Mouse (Mus musculus) monocyte, adult 5-6 weeks (primary cell): ENCODE data around the gene Ctcfl. TPM values are rescaled to one million over a fixed set of nuclear protein-coding genes. Genes with fewer than 3 reads are reported as not detected.

Source experiments
- ATAC-seq: fragments of 153-309, 156-312 bp; replicated peaks from 2 replicates; pipeline ENCODE4 v1.8.0; 2017; ENCODE audit warnings: mild to moderate bottlenecking; ENCODE audit not compliant: low TSS enrichment, insufficient number of reproducible peaks, severe bottlenecking, poor library complexity, low FRiP score
- total RNA-seq: library from RNA; stranded (forward); fragments of 200-1000, 200-491, 200-594 nt; gene quantifications from 3 replicates; pipeline ENCODE4 v1.2.3, GENCODE M21; 2017

The Ctcfl gene
- total RNA-seq, result not detected in 3 replicates

DNA sequence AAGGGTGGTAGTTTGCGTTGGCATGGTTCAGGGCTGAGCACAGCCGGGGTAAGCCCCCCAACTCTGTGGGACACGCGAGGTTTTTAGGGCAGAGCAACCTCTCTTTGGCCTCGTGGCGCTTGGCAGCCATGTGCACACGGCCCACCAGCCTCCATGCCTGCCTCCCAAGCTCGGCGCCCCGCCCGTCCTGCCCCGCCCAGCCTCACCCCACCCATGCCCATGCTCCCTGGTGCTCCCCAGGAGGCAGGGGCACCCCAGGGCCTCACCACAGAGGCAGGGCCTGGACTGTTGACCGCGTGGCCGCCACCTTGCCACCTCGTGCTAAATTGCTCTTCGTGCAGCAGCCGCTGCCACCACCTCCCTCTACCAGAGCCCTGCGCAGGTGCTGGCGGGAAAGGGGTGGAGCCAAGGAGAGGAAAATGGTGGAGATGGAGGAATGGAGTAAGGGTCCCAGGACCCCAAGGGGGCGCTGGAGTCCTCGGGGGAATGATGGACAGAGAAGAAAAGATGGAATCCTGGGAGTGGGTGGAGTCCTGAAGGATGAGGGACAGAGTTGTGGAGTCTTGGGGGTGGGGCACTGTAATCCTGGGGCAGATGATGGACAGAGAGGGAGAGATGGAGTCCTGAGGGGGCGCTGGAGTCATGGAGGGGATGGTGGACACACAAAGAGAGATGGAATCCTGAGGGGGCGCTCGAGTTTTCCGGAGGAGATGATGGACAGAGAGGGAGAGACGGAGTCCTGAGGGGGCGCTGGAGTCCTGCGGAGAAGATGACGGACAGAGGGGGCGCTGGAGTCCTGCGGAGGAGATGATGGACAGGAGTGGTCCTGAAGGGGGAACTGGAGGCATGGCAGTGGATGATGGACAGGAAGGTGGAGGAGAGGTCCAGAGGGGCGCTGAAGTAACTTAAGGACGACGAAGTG is at the start of gene Ctcfl:
TSS of gene Ctcfl (minus strand) at position 503 of the 922 bp plus-strand sequence.
- no peak for ATAC-seq

DNA sequence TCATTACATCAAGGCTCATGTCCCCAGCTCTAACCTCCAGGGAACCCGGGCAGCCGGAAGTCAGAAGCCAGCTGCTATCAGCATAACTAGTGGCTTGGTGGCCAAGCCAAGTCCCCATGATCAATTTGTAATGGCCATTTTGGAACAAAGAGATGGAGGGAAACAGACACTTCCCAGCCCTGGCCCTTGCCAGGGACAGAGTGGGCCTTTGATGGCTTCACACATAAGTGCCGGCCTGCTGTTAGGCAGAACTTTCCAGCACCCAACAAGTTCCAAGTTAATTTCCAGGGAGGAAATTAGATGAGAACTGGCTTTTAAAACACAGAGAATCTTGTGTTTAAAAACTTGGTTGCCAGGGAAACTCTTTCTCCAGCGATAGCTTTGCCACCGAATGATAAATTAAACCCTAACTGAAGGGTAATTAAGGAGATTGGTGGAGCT is 49.1 kb upstream of the Ctcfl start:
- no peak for ATAC-seq

DNA sequence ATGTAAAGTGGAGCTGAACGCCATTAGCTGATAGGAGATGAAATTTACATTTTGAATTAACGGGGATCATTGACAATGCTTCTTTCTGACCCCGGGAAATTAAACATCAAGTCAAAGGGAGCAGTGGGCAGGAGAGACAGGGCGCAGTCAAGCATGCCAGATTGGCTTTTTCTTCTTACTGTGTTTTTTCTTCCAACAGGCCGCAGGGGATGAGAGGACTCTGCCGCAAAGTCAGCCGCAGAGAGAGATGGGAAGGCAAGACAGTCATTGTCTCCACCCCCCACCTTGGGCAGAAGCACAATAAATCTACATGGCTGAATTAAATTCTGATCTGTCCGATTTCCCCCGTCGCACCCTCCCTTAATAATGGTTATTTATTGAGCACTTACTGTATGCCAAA is 46.0 kb upstream of the Ctcfl start:
- ATAC-seq, result no peak

DNA sequence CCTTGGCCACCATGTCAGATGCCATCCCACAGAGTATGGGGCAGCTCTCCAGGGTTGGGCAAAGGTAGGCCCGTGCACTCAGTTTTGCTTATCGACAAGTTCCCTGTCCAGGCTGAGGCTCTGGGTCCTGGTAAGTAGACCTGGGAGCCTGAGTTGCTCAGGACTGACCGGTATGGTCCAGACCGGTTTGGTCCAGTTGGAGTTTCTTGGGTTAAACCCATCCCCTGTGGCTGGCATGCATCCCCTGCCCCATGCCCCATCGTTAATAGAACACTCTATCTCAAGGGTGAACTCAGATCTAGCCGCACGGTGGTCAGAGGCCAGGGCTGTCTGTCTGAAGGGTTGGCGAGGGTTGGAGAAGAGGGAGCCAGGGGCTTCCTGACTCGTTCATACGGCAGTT is 45.6 kb upstream of the Ctcfl start:
- no peak for ATAC-seq

DNA sequence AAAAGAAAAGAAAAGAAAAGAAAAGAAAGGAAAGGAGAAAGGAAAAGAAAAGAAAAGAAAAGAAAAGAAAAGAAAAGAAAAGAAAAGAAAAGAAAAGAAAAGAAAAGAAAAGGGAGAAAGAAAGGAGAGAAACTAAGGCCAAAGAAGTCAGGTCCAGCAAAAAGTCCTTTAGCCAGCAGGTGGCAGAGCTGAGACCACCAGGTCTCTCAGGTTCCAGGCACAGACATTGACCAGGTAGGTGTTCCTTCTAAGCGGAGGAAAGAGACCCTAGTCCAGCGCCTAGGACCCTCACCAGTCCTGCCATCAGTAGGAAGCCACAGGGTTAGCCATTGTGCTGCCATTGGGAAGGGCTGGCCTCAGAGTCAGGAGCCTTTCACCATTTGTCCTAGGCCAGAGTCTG is 45.0 kb upstream of the Ctcfl start:
- ATAC-seq, result no peak

DNA sequence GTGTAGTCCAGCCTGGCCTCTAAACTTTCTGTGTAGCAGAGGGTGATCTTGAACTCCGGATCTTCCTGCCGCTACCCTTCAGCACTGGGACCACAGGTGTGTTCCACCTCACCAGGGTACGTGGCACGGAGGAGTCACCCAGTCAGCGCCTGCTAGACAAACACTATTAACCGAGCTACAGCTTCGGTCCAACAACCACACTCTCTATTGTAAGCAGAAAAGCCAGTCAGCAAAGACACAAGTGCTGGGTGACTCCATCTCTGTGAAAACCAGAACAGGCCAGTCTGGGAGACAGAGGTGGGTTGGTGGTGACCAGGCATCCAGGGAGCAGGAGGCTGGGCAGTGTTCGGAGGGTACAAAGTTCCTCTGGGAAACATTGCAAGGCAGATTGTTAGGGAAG is 44.1 kb upstream of the Ctcfl start:
- no peak for ATAC-seq

DNA sequence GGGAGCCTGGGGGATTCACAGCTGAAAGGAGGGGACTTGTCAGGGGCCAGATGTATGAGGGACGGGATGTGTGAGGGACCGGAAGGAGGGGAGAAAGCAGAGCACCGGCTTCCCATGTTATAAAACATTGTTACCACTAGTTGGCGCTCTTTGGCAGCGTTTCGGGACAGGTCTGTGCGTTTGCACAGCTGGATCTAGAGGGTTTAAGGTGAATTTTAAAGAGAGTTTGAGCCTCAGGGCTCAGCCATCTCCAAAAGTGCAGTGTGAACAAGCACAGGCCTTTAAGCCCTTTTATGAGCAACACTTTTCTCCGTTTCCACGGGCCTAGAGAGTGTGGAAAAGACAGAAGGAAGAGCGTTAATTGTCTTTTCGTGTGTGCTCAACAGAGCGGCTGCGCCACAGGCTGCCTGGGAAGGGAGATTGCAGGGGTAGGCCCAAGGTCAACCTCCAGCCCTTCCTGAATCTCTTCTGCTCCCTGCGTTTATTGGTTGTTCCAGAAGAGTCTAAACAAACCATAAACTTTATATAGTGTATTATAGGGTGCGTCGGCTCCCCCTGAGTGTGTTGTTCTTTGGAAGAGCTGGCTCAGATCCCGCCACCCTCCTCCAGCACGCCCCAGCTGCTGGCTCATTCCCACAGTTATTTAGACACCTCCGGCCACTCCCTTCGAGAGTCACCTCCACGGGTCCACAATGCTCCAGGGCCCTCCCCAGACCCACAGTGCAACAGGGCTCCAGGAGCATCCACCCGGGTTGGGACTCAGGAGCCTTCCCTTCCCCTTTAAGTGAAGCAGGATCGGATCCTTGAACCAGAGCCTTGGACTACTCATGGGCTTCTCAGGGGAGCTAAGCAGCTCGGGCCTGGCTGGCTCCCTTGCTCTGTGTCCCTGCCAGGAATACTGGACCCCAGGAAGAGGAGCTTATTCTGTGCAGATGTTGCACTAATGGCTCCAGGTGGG is 40.3 kb upstream of the Ctcfl start:
- peak; percentile 48; the same call in 1 of the 2 replicates for ATAC-seq

DNA sequence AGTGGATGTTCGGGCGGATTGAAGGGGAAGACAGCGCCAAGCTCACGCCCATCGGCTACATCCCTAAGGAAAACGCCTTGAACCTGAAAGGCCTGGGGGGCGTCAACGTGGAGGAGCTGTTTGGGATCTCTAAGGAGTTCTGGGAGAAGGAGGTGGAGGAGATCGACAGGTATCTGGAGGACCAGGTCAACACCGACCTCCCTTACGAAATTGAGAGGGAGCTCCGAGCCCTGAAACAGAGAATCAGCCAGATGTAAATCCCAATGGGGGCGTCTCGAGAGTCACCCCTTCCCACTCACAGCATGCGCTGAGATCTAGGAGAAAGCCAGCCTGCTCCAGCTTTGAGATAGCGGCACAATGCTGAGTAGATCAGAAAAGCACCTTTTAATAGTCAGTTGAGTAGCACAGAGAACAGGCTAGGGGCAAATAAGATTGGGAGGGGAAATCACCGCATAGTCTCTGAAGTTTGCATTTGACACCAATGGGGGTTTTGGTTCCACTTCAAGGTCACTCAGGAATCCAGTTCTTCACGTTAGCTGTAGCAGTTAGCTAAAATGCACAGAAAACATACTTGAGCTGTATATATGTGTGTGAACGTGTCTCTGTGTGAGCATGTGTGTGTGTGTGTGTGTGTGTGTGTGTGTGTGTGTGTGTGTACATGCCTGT is 39.2 kb upstream of the Ctcfl start:
- ATAC-seq, result no peak

DNA sequence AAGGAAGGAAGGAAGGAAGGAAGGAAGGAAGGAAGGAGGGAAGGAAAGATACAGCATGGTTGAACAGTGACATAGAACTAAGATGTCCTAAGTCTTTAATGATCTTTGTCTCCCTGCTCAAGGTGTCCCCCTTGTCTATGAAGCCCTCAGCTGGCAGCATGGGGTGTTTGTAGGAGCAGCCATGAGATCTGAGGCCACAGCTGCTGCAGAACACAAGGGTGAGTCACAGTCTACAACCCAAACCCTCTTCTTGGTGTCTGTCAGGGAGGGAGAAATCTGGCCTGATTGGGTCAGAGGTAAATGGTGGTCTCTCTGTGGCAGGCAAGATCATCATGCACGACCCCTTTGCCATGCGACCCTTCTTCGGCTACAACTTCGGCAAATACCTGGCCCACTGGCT is 38.5 kb upstream of the Ctcfl start:
- no peak for ATAC-seq

DNA sequence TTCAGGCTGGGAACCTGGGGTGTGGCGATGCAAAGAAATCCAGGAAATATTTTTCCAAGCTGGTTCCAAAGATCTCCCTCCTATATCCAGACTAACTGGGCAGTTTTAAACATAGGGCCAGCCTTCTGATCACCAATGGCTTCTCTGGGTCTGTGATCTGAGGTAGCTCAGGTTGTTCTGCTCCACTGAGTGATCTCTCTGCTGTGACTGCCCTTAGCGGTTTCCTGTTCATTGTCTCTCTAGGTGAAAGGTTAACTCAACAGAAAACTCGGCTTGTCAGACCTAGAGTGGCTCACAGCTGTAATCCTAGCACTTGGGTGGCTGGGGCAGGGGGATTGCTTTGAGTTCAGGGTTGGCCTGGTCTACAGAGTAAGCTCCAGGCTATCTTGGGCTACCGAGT is 38.1 kb upstream of the Ctcfl start:
- no peak for ATAC-seq

DNA sequence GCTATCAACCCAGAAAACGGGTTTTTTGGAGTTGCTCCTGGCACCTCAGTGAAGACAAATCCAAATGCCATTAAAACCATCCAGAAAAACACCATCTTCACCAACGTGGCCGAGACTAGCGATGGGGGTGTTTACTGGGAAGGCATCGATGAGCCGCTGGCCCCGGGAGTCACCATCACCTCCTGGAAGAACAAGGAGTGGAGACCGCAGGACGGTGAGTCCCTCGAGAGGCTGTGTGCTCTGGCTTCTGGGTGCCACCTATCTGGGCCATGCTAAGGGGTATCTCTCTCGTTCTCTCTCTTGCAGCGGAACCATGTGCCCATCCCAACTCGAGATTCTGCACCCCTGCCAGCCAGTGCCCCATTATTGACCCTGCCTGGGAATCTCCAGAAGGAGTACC is 37.6 kb upstream of the Ctcfl start:
- no peak for ATAC-seq

DNA sequence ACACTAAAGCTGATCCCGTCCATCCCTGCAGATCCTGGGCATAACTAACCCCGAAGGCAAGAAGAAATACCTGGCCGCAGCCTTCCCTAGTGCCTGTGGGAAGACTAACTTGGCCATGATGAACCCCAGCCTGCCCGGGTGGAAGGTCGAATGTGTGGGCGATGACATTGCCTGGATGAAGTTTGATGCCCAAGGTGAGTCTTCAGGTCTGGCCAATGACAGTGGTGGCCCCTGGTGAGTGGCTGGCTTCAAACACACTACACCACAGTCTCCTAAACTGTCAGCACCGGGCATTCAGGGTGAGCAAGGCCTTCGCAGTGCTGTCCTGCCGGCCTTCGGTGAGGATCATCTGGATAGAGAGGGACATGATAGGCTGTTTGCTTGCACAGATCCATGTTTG is 36.6 kb upstream of the Ctcfl start:
- ATAC-seq, result no peak

DNA sequence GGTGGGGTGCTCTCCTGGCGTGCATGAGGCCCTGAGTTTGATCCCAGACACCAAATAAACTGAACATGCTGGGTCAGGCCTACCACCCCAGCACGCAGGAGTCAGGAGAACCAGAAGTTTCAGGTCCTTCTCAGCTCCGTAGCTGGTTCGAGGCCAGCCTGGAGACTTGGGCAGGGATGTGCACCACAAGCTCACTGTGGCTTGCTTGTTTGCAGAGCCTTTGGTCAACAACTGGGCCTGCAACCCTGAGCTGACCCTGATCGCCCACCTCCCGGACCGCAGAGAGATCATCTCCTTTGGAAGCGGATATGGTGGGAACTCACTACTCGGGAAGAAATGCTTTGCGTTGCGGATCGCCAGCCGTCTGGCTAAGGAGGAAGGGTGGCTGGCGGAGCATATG is 35.6 kb upstream of the Ctcfl start:
- ATAC-seq, result no peak

DNA sequence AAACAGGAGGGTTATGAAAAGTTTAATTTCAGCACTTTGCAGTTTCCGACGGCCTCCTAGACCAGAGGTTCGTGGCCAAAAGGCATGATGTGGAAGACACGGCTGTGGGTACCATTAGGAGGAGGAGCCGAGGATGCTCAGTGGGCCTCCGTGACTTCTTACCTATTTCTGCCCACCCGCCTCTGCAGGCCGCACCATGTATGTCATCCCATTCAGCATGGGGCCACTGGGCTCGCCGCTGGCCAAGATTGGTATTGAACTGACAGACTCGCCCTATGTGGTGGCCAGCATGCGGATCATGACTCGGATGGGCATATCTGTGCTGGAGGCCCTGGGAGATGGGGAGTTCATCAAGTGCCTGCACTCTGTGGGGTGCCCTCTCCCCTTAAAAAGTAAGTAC is 35.2 kb upstream of the Ctcfl start:
- ATAC-seq, result no peak

DNA sequence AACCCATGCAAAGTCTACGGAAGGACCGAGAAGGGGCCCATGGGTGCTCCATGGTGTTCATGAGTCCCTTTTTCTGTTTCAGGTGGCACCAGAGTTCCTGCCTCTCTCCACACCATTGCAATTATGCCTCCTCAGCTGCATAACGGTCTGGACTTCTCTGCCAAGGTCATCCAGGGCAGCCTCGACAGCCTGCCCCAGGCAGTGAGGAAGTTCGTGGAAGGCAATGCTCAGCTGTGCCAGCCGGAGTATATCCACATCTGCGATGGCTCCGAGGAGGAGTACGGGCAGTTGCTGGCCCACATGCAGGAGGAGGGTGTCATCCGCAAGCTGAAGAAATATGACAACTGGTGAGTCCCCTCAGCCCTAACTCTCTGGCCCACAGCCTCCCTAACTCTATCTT is 33.9 kb upstream of the Ctcfl start:
- ATAC-seq, result no peak

DNA sequence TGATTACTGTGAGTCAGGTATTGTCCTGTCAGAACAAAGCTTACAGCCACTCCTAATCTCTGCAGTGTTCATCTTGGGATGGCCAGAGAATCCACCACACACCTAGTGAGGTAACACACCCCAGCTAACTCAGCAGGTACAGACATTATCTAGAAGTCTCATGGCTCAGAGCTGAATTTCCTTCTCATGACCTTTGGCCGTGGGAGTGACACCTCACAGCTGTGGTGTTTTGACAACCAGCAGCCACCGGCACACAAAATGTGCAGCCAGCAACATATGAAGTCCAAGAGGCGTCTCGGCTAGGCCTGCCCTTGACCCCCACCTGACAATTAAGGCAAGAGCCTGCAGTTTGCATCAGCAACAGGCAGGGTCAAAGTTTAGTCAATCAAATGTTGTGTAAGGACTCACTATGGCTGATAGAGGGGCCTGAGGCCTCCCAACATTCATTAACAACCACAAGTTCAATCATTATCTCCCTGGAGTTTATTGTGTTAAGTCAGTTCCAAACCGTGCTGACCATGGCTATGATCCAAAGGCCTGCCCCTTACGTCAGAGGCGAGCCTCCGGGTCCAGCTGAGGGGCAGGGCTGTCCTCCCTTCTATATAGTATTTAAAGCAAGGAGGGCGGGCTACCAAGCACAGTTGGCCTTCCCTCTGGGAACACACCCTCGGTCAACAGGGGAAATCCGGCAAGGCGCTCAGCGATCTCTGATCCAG is 33.3 kb upstream of the Ctcfl start, which contains the start of gene Pck1:
TSS of gene Pck1 (plus strand) at position 613 of the 716 bp plus-strand sequence.
- ATAC-seq, result no peak

DNA sequence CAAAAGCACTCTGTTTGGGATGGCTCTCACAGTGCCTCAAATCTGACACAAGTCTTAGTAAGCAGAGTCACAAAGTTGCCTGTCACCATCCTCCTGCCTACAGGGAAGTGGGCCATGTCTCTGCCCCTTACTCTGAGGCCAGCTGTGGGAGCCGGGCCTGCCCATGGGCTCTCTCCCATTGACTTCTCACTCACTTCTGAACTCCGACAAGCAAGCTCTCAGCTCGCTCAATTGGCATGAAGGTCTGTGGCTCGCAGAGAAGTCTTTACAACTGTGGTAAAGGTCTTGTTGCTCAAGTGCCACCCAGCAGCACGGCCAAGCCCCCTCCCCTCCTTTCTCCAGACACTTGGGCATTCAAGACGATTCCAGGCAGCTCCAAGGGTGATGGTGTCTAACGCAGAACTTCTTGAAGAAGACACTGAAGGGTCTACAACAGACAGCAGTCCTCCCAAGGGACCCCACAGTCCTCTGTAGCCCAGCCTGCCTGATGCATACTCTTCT is 32.5 kb upstream of the Ctcfl start:
- ATAC-seq, result no peak

DNA sequence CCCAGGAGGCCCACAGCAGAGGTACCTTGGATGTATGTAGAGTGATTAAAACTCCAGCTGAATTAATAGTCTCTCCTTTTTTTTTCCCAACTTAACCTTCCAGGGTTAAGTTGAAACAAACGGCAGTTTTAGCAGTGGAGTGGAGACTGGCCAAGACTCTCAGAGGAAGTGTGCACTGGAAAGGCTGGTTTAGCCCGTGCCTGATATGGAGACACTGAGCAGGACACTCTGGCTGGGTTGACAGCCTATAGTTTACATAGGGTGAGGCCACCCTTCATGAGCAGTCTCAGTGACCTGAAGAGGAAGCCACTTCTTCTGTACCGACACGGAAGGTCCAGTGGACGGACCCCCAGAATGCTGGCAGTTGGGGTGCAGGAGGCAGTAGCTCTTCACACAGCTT is 32.0 kb upstream of the Ctcfl start:
- no peak for ATAC-seq
